Mouse (Mus musculus) cerebral cortex, adult 2 months (tissue): ENCODE data around the gene Vmn1r64.

Source experiments
- WGBS: fragments of 180-500 bp; shearing (Covaris S2); methylation state at CpG from one replicate; pipeline ENCODE4 v1.1.7; 2018; 5-methylcytosine and 5-hydroxymethylcytosine counted together

The Vmn1r64 gene

GRCm38 (mm10) chr7:5884442-5884841, at the start of gene Vmn1r64:
Vmn1r64 (minus strand) TSS chr7:5884542.

GRCm38 (mm10) chr7:5899238-5899637, 14.9 kb upstream of the Vmn1r64 start:
- 83% methylated on average over 4 of the region's 4 CpGs for WGBS

GRCm38 (mm10) chr7:5897245-5897644, 12.9 kb upstream of the Vmn1r64 start:
- 72% methylated on average over 2 of the region's 2 CpGs for WGBS
